Mouse (Mus musculus): Measurements from ENCODE around the gene Gla. TPM values are rescaled to one million over a fixed set of nuclear protein-coding genes. Genes with fewer than 3 reads are reported as not detected.

The Gla gene
- polyA plus RNA-seq (2014; fragmentation: Illumina TruSeq; extraction: RNeasy Lipid Tissue Mini Kit (QIAGEN cat#74804); ENCODE audit: low read depth, low replicate concordance): 13.8 TPM

GRCm38 (mm10) chrX:134600659-134601379, at the start of gene Gla, which contains the start of gene Hnrnph2:
Gene Gla, minus strand, starts transcription at chrX:134601125.
Gene Hnrnph2, plus strand, starts transcription at chrX:134601179.

GRCm38 (mm10) chrX:134585103-134586002, 15.6 kb downstream of the Gla start, which contains the start of gene Rpl36a:
Gene Rpl36a, plus strand, starts transcription at chrX:134585654.

GRCm38 (mm10) chrX:134582888-134583669, 17.8 kb downstream of the Gla start, which contains the start of gene Btk:
Gene Btk, minus strand, starts transcription at chrX:134583570.

GRCm38 (mm10) chrX:134541145-134541954, 59.6 kb downstream of the Gla start, which contains the start of gene Timm8a1:
Gene Timm8a1, minus strand, starts transcription at chrX:134541865.

Other genes starting within 250 kb of the Gla start
- 1.5 TPM for gene Drp2, start 196.6 kb downstream of the Gla start, polyA plus RNA-seq (2014; fragmentation: Illumina TruSeq; extraction: RNeasy Lipid Tissue Mini Kit (QIAGEN cat#74804); ENCODE audit: low read depth, low replicate concordance)
- gene Taf7l, start 124.6 kb downstream of the Gla start, polyA plus RNA-seq (2014; fragmentation: Illumina TruSeq; extraction: RNeasy Lipid Tissue Mini Kit (QIAGEN cat#74804); ENCODE audit: low read depth, low replicate concordance): not detected
- gene Timm8a1, start 59.3 kb downstream of the Gla start, polyA plus RNA-seq (2014; fragmentation: Illumina TruSeq; extraction: RNeasy Lipid Tissue Mini Kit (QIAGEN cat#74804); ENCODE audit: low read depth, low replicate concordance): 108 TPM
- gene Btk, start 17.6 kb downstream of the Gla start, polyA plus RNA-seq (2014; fragmentation: Illumina TruSeq; extraction: RNeasy Lipid Tissue Mini Kit (QIAGEN cat#74804); ENCODE audit: low read depth, low replicate concordance): 6.4 TPM
- 873 TPM for gene Rpl36a, start 15.5 kb downstream of the Gla start, polyA plus RNA-seq (2014; fragmentation: Illumina TruSeq; extraction: RNeasy Lipid Tissue Mini Kit (QIAGEN cat#74804); ENCODE audit: low read depth, low replicate concordance)
- 198 TPM for gene Hnrnph2, start 54 bp upstream of the Gla start, polyA plus RNA-seq (2014; fragmentation: Illumina TruSeq; extraction: RNeasy Lipid Tissue Mini Kit (QIAGEN cat#74804); ENCODE audit: low read depth, low replicate concordance)
- gene Armcx4, start 85.4 kb upstream of the Gla start, polyA plus RNA-seq (2014; fragmentation: Illumina TruSeq; extraction: RNeasy Lipid Tissue Mini Kit (QIAGEN cat#74804); ENCODE audit: low read depth, low replicate concordance): 2.9 TPM
- 27.9 TPM for gene Armcx1, start 116.8 kb upstream of the Gla start, polyA plus RNA-seq (2014; fragmentation: Illumina TruSeq; extraction: RNeasy Lipid Tissue Mini Kit (QIAGEN cat#74804); ENCODE audit: low read depth, low replicate concordance)
- gene Armcx6, start 150.3 kb upstream of the Gla start, polyA plus RNA-seq (2014; fragmentation: Illumina TruSeq; extraction: RNeasy Lipid Tissue Mini Kit (QIAGEN cat#74804); ENCODE audit: low read depth, low replicate concordance): 3.1 TPM
- 78.9 TPM for gene Armcx3, start 155.5 kb upstream of the Gla start, polyA plus RNA-seq (2014; fragmentation: Illumina TruSeq; extraction: RNeasy Lipid Tissue Mini Kit (QIAGEN cat#74804); ENCODE audit: low read depth, low replicate concordance)
- 18.2 TPM for gene Armcx2, start 208.1 kb upstream of the Gla start, polyA plus RNA-seq (2014; fragmentation: Illumina TruSeq; extraction: RNeasy Lipid Tissue Mini Kit (QIAGEN cat#74804); ENCODE audit: low read depth, low replicate concordance)